Mouse (Mus musculus) heart, adult 2 months (tissue): Measurements from ENCODE around the gene Ptpn13. TPM values are rescaled to one million over a fixed set of nuclear protein-coding genes. Genes with fewer than 3 reads are reported as not detected.

Experiments used
- DNase-seq, 2 experiments: peaks; one replicate each; pipeline ENCODE4 v3.0.0; 2021
- H3K27ac ChIP-seq: fragments of 200-600 bp; 2 replicates; pipeline ENCODE4 v1.8.1; 2022
- H3K27me3 ChIP-seq: fragments of 200-500 bp; 2 replicates; pipeline ENCODE4 v1.6.1; 2012; ENCODE audit warnings: mild to moderate bottlenecking, low read length, inconsistent platforms, mixed read lengths; ENCODE audit not compliant: control insufficient read depth, insufficient read depth
- H3K36me3 ChIP-seq: fragments of 200-500 bp; 2 replicates; pipeline ENCODE4 v1.6.1; 2012; ENCODE audit warnings: low read length, inconsistent platforms; ENCODE audit not compliant: control insufficient read depth, insufficient read depth
- H3K4me1 ChIP-seq: fragments of 200-500 bp; 2 replicates; pipeline ENCODE4 v1.6.1; 2011; ENCODE audit warnings: low read length; ENCODE audit not compliant: control insufficient read depth, insufficient read depth
- H3K4me3 ChIP-seq: fragments of 200-600 bp; 2 replicates; pipeline ENCODE4 v1.8.1; 2022
- H3K79me2 ChIP-seq: fragments of 200-500 bp; replicated peaks from 2 replicates; pipeline ENCODE4 v1.6.1; 2012; ENCODE audit warnings: mild to moderate bottlenecking, inconsistent platforms, low read length, moderate library complexity, mixed read lengths; ENCODE audit not compliant: control insufficient read depth, insufficient read depth
- H3K9ac ChIP-seq: fragments of 200-500 bp; 2 replicates; pipeline ENCODE4 v1.6.1; 2012; ENCODE audit warnings: low read depth, mild to moderate bottlenecking, control low read depth, inconsistent platforms, low read length, mixed read lengths
- CTCF ChIP-seq: fragments of 200-600 bp; IDR thresholded peaks from 2 replicates; pipeline ENCODE4 v1.8.1; 2022; ENCODE audit warnings: antibody characterized with exemption, mild to moderate bottlenecking, moderate library complexity
- EP300 ChIP-seq: fragments of 200-500 bp; IDR thresholded peaks from 2 replicates; pipeline ENCODE4 v1.6.1; 2011; ENCODE audit warnings: low read depth, low read length, control low read depth; ENCODE audit not compliant: insufficient read depth
- POLR2A ChIP-seq: fragments of 200-500 bp; IDR thresholded peaks from 2 replicates; pipeline ENCODE4 v1.6.1; 2011; ENCODE audit warnings: mild to moderate bottlenecking, low read depth, low read length, control low read depth; ENCODE audit not compliant: insufficient read depth
- whole genome bisulfite sequencing: fragments of 180-500 bp; shearing (Covaris S2); methylation state at CpG from one replicate; pipeline ENCODE4 v1.1.7; 2018; 5-methylcytosine and 5-hydroxymethylcytosine counted together
- intact Hi-C: fragments of 180-260 bp; cut with DNase I; formaldehyde crosslinking; loops from one replicate; pipeline ENCODE4 v1.15.1; 2025
- polyA plus RNA-seq: library from polyadenylated mRNA; depleted of rRNA; stranded (reverse); fragments of >200 nt; gene quantifications from 2 replicates; pipeline ENCODE4 v1.2.3, GENCODE M21; 2012
- total RNA-seq, 2 experiments: library from RNA; stranded (reverse); gene quantifications; 2 replicates each; pipeline ENCODE4 v1.2.3; 2021

Ptpn13 gene
- total and polyA plus RNA-seq, 3 experiments: 2.1 to 5.8 (median 5.3) TPM

GRCm38 (mm10) chr5:103395683-103396082, 29.3 kb upstream of the Ptpn13 start:
- 99% methylated on average over 5 of the region's 5 CpGs for WGBS

GRCm38 (mm10) chr5:103397429-103397828, 27.6 kb upstream of the Ptpn13 start:
- H3K27me3 ChIP-seq: peaks cover 2% of the 10 kb centered on the region; the same call in 1 of the 2 replicates
- H3K27ac ChIP-seq: no peak overlapping the region
- TF ChIP-seq EP300 (no peak), CTCF (no peak), POLR2A (no peak)
- H3K36me3 ChIP-seq: no peaks in the 10 kb centered on the region
- no peak overlapping the region for H3K4me3 ChIP-seq
- H3K79me2 ChIP-seq: no peaks in the 10 kb centered on the region
- intact Hi-C loops: no loop called here
- 80% methylated on average over 4 of the region's 4 CpGs for WGBS
- no peaks in the 10 kb centered on the region for H3K4me1 ChIP-seq
- DNase-seq: no peak
- H3K9ac ChIP-seq: no peak overlapping the region

More at GRCm38 (mm10) chr5:103395683-103396082, 29.3 kb upstream of the Ptpn13 start:
- no peak for DNase-seq
- Histone ChIP-seq H3K36me3 (no peaks in the 10 kb centered on the region), H3K4me3 (no peak overlapping the region), H3K9ac (no peak overlapping the region), H3K79me2 (no peaks in the 10 kb centered on the region), H3K27me3 (peaks cover 2% of the 10 kb centered on the region; the same call in 1 of the 2 replicates), H3K4me1 (no peaks in the 10 kb centered on the region), H3K27ac (no peak overlapping the region)
- intact Hi-C loops: no loop called here
- no peak for TF ChIP-seq CTCF
- TF ChIP-seq EP300: no peak
- TF ChIP-seq POLR2A: no peak

GRCm38 (mm10) chr5:103404213-103404968, 20.6 kb upstream of the Ptpn13 start:
- Histone ChIP-seq H3K36me3 (no peaks in the 10 kb centered on the region), H3K27me3 (no peaks in the 10 kb centered on the region), H3K4me1 (no peaks in the 10 kb centered on the region), H3K4me3 (no peak overlapping the region), H3K27ac (no peak overlapping the region), H3K79me2 (no peaks in the 10 kb centered on the region), H3K9ac (no peak overlapping the region)
- WGBS: 87% methylated on average over 12 of the region's 12 CpGs
- intact Hi-C loops: no loop called here
- TF ChIP-seq CTCF (no peak), POLR2A (no peak)
- no peak for DNase-seq

- no peak overlapping the region for H3K9ac ChIP-seq
- no peaks in the 10 kb centered on the region for H3K36me3 ChIP-seq
- intact Hi-C loops: no loop called here
- no peak for DNase-seq
- no peaks in the 10 kb centered on the region for H3K79me2 ChIP-seq
- WGBS: 34% methylated on average over 2 of the region's 2 CpGs
- no peaks in the 10 kb centered on the region for H3K4me1 ChIP-seq
- no peak for TF ChIP-seq POLR2A
- TF ChIP-seq CTCF: no peak
- no peak for TF ChIP-seq EP300
- H3K27ac ChIP-seq: no peak overlapping the region
- H3K4me3 ChIP-seq: no peak overlapping the region
- H3K27me3 ChIP-seq: no peaks in the 10 kb centered on the region
Observed at GRCm38 (mm10) chr5:103405921-103406320, 19.1 kb upstream of the Ptpn13 start.

- H3K4me3 ChIP-seq: no peak overlapping the region
- H3K36me3 ChIP-seq: no peaks in the 10 kb centered on the region
- no peak overlapping the region for H3K9ac ChIP-seq
- H3K27ac ChIP-seq: no peak overlapping the region
- WGBS: 49% methylated on average over 10 of the region's 10 CpGs
- no peaks in the 10 kb centered on the region for H3K79me2 ChIP-seq
- no peaks in the 10 kb centered on the region for H3K4me1 ChIP-seq
- TF ChIP-seq CTCF (no peak), POLR2A (no peak), EP300 (no peak)
- intact Hi-C loops: no loop called here
- DNase-seq: no peak
- H3K27me3 ChIP-seq: no peaks in the 10 kb centered on the region
Observed at GRCm38 (mm10) chr5:103412020-103412747, 12.8 kb upstream of the Ptpn13 start.

- Histone ChIP-seq H3K27ac (no peak overlapping the region), H3K9ac (no peak overlapping the region), H3K36me3 (no peaks in the 10 kb centered on the region), H3K4me1 (no peaks in the 10 kb centered on the region), H3K4me3 (no peak overlapping the region), H3K27me3 (no peaks in the 10 kb centered on the region), H3K79me2 (no peaks in the 10 kb centered on the region)
- WGBS: 84% methylated on average over 3 of the region's 3 CpGs
- intact Hi-C loops: no loop called here
- no peak for TF ChIP-seq CTCF
- no peak for TF ChIP-seq POLR2A
- no peak for TF ChIP-seq EP300
- no peak for DNase-seq
Observed at GRCm38 (mm10) chr5:103414542-103414941, 10.4 kb upstream of the Ptpn13 start.
